Mouse (Mus musculus) limb, embryonic 14.5 days (tissue): ENCODE data around the gene Gpr180. TPM values are rescaled to one million over a fixed set of nuclear protein-coding genes. Genes with fewer than 3 reads are reported as not detected.
A peak's percentile ranks its signal among the peaks of the same experiment; 100 is the strongest.

Experiments
- ATAC-seq: fragments of 200-750 bp; cut with Nextera tagmentation; 2 replicates; pipeline ENCODE4 v1.8.0; 2017; ENCODE audit warnings: low read depth, moderate number of reproducible peaks, moderate TSS enrichment; ENCODE audit not compliant: low FRiP score
- DNase-seq: peaks from one replicate; pipeline ENCODE4 v3.0.0-alpha.2; 2015; ENCODE audit warnings: low spot score
- H3K27ac ChIP-seq: fragments of 300-500 bp; sonication (generic); replicated peaks from 2 replicates; pipeline ENCODE4 v1.5.1; 2014; ENCODE audit warnings: low read depth, mild to moderate bottlenecking, low read length, moderate library complexity, mixed read lengths
- H3K27me3 ChIP-seq: fragments of 300-500 bp; sonication (generic); 2 replicates; pipeline ENCODE4 v1.6.1; 2014; ENCODE audit warnings: low read length, mixed read lengths; ENCODE audit not compliant: control insufficient read depth, insufficient read depth
- H3K36me3 ChIP-seq: fragments of 300-500 bp; sonication (generic); 2 replicates; pipeline ENCODE4 v1.6.1; 2014; ENCODE audit warnings: mild to moderate bottlenecking, low read length, moderate library complexity, mixed read lengths; ENCODE audit not compliant: control insufficient read depth, insufficient read depth
- H3K4me1 ChIP-seq: fragments of 300-500 bp; sonication (generic); 2 replicates; pipeline ENCODE4 v1.6.1; 2014; ENCODE audit warnings: antibody characterized with exemption, low read length, mixed read lengths; ENCODE audit not compliant: control insufficient read depth, insufficient read depth
- H3K4me2 ChIP-seq: fragments of 300-500 bp; sonication (generic); replicated peaks from 2 replicates; pipeline ENCODE4 v1.6.1; 2014; ENCODE audit warnings: low read depth, mild to moderate bottlenecking, low read length, moderate library complexity; ENCODE audit not compliant: severe bottlenecking
- H3K4me3 ChIP-seq: fragments of 300-500 bp; sonication (generic); replicated peaks from 2 replicates; pipeline ENCODE4 v1.5.1; 2014; ENCODE audit warnings: low read length
- H3K9ac ChIP-seq: fragments of 300-500 bp; sonication (generic); 2 replicates; pipeline ENCODE4 v1.6.1; 2014; ENCODE audit warnings: mild to moderate bottlenecking, low read depth, low read length, moderate library complexity; ENCODE audit not compliant: severe bottlenecking
- H3K9me3 ChIP-seq: fragments of 300-500 bp; sonication (generic); 2 replicates; pipeline ENCODE4 v1.6.1; 2016; ENCODE audit warnings: low read length; ENCODE audit not compliant: control insufficient read depth
- POLR2A ChIP-seq: fragments of 200-500 bp; IDR thresholded peaks from 2 replicates; pipeline ENCODE4 v1.8.0; 2012; ENCODE audit warnings: inconsistent platforms, mild to moderate bottlenecking, moderate library complexity, borderline replicate concordance; ENCODE audit not compliant: insufficient read depth, insufficient read length; ENCODE audit errors: extremely low read depth
- WGBS: fragments of 180-500 bp; shearing (Covaris S2); extraction: QIAGEN DNeasy Blood & Tissue Kit; methylation state at CpG from one replicate; pipeline ENCODE4 v1.1.7; 2014; 5-methylcytosine and 5-hydroxymethylcytosine counted together
- polyA plus RNA-seq, 2 experiments: library from polyadenylated mRNA; depleted of rRNA in 1 of 2; stranded (reverse) in 1 of 2; unstranded in 1 of 2; fragments of >200 nt; fragmentation: Nextera tagmentation in 1 of 2; extraction: Ambion mirVana in 1 of 2; gene quantifications; 2 replicates each; pipeline versions ENCODE4 v1.2.1 to v1.2.3; 2012 to 2014

The Gpr180 gene
- polyA plus RNA-seq, 2 experiments = 60.8 to 84.5 TPM

GRCm38 (mm10) chr14:118126301-118126700 is 10.7 kb upstream of the Gpr180 start:
- H3K4me3 ChIP-seq = no peak overlapping the region
- ATAC-seq (no peak), DNase-seq (no peak)
- H3K4me2 ChIP-seq = no peak overlapping the region
- no peak overlapping the region for H3K9ac ChIP-seq
- H3K4me1 ChIP-seq = peaks cover 7% of the 10 kb centered on the region
- no peak overlapping the region for H3K27ac ChIP-seq
- 94% methylated on average over 5 of the region's 5 CpGs for WGBS
- H3K9me3 ChIP-seq = no peaks in the 10 kb centered on the region
- no peaks in the 10 kb centered on the region for H3K27me3 ChIP-seq
- no peak for TF ChIP-seq POLR2A
- peaks cover 75% of the 10 kb centered on the region for H3K36me3 ChIP-seq

- Histone ChIP-seq H3K36me3 (peaks cover 34% of the 10 kb centered on the region), H3K9me3 (no peaks in the 10 kb centered on the region), H3K27me3 (no peaks in the 10 kb centered on the region), H3K27ac (no peak overlapping the region), H3K4me2 (peak overlapping the region; percentile 86), H3K9ac (peak overlapping the region; percentile 86), H3K4me3 (peak overlapping the region; percentile 81), H3K4me1 (peaks cover 17% of the 10 kb centered on the region)
- DNase-seq = no peak
- 77% methylated on average over 7 of the region's 7 CpGs for WGBS
- no peak for ATAC-seq
- TF ChIP-seq POLR2A = no peak
Measured at GRCm38 (mm10) chr14:118131472-118131871, 5.5 kb upstream of the Gpr180 start.

- no peaks in the 10 kb centered on the region for H3K9me3 ChIP-seq
- H3K4me2 ChIP-seq = peak overlapping the region; percentile 86
- peak overlapping the region; percentile 81 for H3K4me3 ChIP-seq
- no peak overlapping the region for H3K27ac ChIP-seq
- H3K9ac ChIP-seq = peak overlapping the region; percentile 86
- no peak for TF ChIP-seq POLR2A
- H3K4me1 ChIP-seq = peaks cover 17% of the 10 kb centered on the region
- no peak for DNase-seq
- peaks cover 28% of the 10 kb centered on the region for H3K36me3 ChIP-seq
- no peaks in the 10 kb centered on the region for H3K27me3 ChIP-seq
- peak; percentile 24; the same call in 1 of the 2 replicates for ATAC-seq
- 13% methylated on average over 21 of the region's 21 CpGs for WGBS
Measured at GRCm38 (mm10) chr14:118131931-118132641, 4.9 kb upstream of the Gpr180 start.

- Histone ChIP-seq H3K36me3 (peaks cover 22% of the 10 kb centered on the region), H3K4me3 (peak within 1 kb of the TSS; percentile 81), H3K9ac (peak within 1 kb of the TSS; percentile 86), H3K4me2 (peak within 1 kb of the TSS; percentile 86), H3K9me3 (no peaks in the 10 kb centered on the region), H3K27me3 (no peaks in the 10 kb centered on the region), H3K27ac (no peak within 1 kb of the TSS), H3K4me1 (peaks cover 17% of the 10 kb centered on the region)
- peak; percentile 85; the same call in 1 of the 2 replicates for TF ChIP-seq POLR2A
- WGBS = under 1% methylated on average over 26 of the region's 28 CpGs
- ATAC-seq (peak; percentile 83), DNase-seq (peak; percentile 100)
Measured at GRCm38 (mm10) chr14:118132642-118132977, 4.3 kb upstream of the Gpr180 start, which contains the start of gene Tgds. Gene Tgds, minus strand, starts transcription at chr14:118132755.

GRCm38 (mm10) chr14:118137487-118137886 is 529 bp downstream of the Gpr180 start:
- Histone ChIP-seq H3K27ac (0 out of 2 replicates have a peak overlapping the region, but pooled peaks have one; percentile 73), H3K4me2 (peak overlapping the region; percentile 68), H3K4me1 (peaks cover 13% of the 10 kb centered on the region), H3K9me3 (no peaks in the 10 kb centered on the region), H3K36me3 (peaks cover 36% of the 10 kb centered on the region), H3K4me3 (peak overlapping the region; percentile 94), H3K27me3 (no peaks in the 10 kb centered on the region), H3K9ac (peak overlapping the region; percentile 92)
- WGBS = under 1% methylated on average over 13 of the region's 13 CpGs
- TF ChIP-seq POLR2A = no peak
- ATAC-seq (no peak), DNase-seq (no peak)

- ATAC-seq (no peak), DNase-seq (no peak)
- 94% methylated on average over 5 of the region's 5 CpGs for WGBS
- Histone ChIP-seq H3K4me1 (peaks cover 9% of the 10 kb centered on the region), H3K9ac (no peak overlapping the region), H3K4me3 (no peak overlapping the region), H3K36me3 (peaks cover 48% of the 10 kb centered on the region), H3K27ac (no peak overlapping the region), H3K27me3 (no peaks in the 10 kb centered on the region), H3K4me2 (no peak overlapping the region), H3K9me3 (no peaks in the 10 kb centered on the region)
- TF ChIP-seq POLR2A = no peak
Measured at GRCm38 (mm10) chr14:118142283-118142682, 5.3 kb downstream of the Gpr180 start.
